Mouse (Mus musculus) thymus, postnatal 36 days (tissue): ENCODE results near the gene Ankrd13a.

ENCODE experiments used
- DNase-seq, 2 experiments: peaks; one replicate each; pipeline ENCODE4 v3.0.0; 2022; ENCODE audit warnings: mixed read lengths in 2 of 2

Ankrd13a gene

GRCm38 (mm10) chr5:114774403-114775051 is at the start of gene Ankrd13a:
Ankrd13a (plus strand) TSS chr5:114774677.
- DNase-seq: peak; percentile 84 to 89

- no peak for DNase-seq
Observed at GRCm38 (mm10) chr5:114728160-114728559, 46.3 kb upstream of the Ankrd13a start.

- DNase-seq: no peak
Observed at GRCm38 (mm10) chr5:114730129-114730528, 44.3 kb upstream of the Ankrd13a start.

- DNase-seq: no peak
Observed at GRCm38 (mm10) chr5:114731498-114731897, 43.0 kb upstream of the Ankrd13a start.

- DNase-seq: no peak
Observed at GRCm38 (mm10) chr5:114731969-114732368, 42.5 kb upstream of the Ankrd13a start.

GRCm38 (mm10) chr5:114733606-114734005 is 40.9 kb upstream of the Ankrd13a start:
- no peak for DNase-seq

- no peak for DNase-seq
Observed at GRCm38 (mm10) chr5:114737090-114737887, 37.2 kb upstream of the Ankrd13a start.

- DNase-seq: no peak
Observed at GRCm38 (mm10) chr5:114738707-114739241, 35.7 kb upstream of the Ankrd13a start.

- DNase-seq: no peak
Observed at GRCm38 (mm10) chr5:114740595-114740994, 33.9 kb upstream of the Ankrd13a start.

- DNase-seq: no peak
Observed at GRCm38 (mm10) chr5:114742572-114742971, 31.9 kb upstream of the Ankrd13a start.

- no peak for DNase-seq
Observed at GRCm38 (mm10) chr5:114742998-114743696, 31.3 kb upstream of the Ankrd13a start.

GRCm38 (mm10) chr5:114743697-114744090 is 30.8 kb upstream of the Ankrd13a start:
- no peak for DNase-seq

GRCm38 (mm10) chr5:114745581-114745980 is 28.9 kb upstream of the Ankrd13a start:
- no peak for DNase-seq

- no peak for DNase-seq
Observed at GRCm38 (mm10) chr5:114746886-114747285, 27.6 kb upstream of the Ankrd13a start.

- no peak for DNase-seq
Observed at GRCm38 (mm10) chr5:114747521-114747920, 27.0 kb upstream of the Ankrd13a start.

GRCm38 (mm10) chr5:114750325-114750724 is 24.2 kb upstream of the Ankrd13a start:
- no peak for DNase-seq

GRCm38 (mm10) chr5:114752397-114752796 is 22.1 kb upstream of the Ankrd13a start:
- DNase-seq: no peak

- DNase-seq: no peak
Observed at GRCm38 (mm10) chr5:114753384-114753783, 21.1 kb upstream of the Ankrd13a start.

- no peak for DNase-seq
Observed at GRCm38 (mm10) chr5:114759536-114760090, 14.9 kb upstream of the Ankrd13a start.

- no peak for DNase-seq
Observed at GRCm38 (mm10) chr5:114761980-114762379, 12.5 kb upstream of the Ankrd13a start.

GRCm38 (mm10) chr5:114764812-114765735 is 9.4 kb upstream of the Ankrd13a start:
- no peak for DNase-seq

GRCm38 (mm10) chr5:114766686-114767085 is 7.8 kb upstream of the Ankrd13a start:
- no peak for DNase-seq
